Mouse (Mus musculus) ES-E14 (cell line): ENCODE measurements around the gene Clmn. TPM values are rescaled to one million over a fixed set of nuclear protein-coding genes. Genes with fewer than 3 reads are reported as not detected.

Source experiments
- DNase-seq: peaks from one replicate; pipeline ENCODE4 v3.0.0-alpha.2; 2013; ENCODE audit warnings: low read depth, low spot score
- H3K27ac ChIP-seq: 2 replicates; pipeline ENCODE4 v1.5.1; 2012; ENCODE audit warnings: low read depth, mild to moderate bottlenecking, low read length, moderate library complexity, mixed read lengths; ENCODE audit not compliant: poor library complexity, insufficient read depth, severe bottlenecking
- H3K36me3 ChIP-seq: 2 replicates; pipeline ENCODE4 v1.6.1; 2012; ENCODE audit warnings: mild to moderate bottlenecking, low read length, moderate library complexity, mixed read lengths; ENCODE audit not compliant: control insufficient read depth, poor library complexity, insufficient read depth, severe bottlenecking
- H3K4me1 ChIP-seq, 2 experiments: fragments of 150-350 bp in 1 of 2; sonication (generic) in 1 of 2; 2 replicates each; pipeline ENCODE4 v1.6.1; 2012; ENCODE audit warnings: low read length in 2 of 2, mild to moderate bottlenecking in 1 of 2, mixed read lengths in 1 of 2; ENCODE audit not compliant: control insufficient read depth in 2 of 2, insufficient read depth in 2 of 2, poor library complexity in 1 of 2
- H3K4me3 ChIP-seq, 2 experiments: fragments of 150-350 bp in 1 of 2; sonication (generic) in 1 of 2; 2 replicates each; pipeline ENCODE4 v1.5.1; 2012; ENCODE audit warnings: low read length in 2 of 2, low read depth in 1 of 2, mild to moderate bottlenecking in 1 of 2, mixed read lengths in 1 of 2; ENCODE audit not compliant: insufficient read depth in 1 of 2, poor library complexity in 1 of 2, severe bottlenecking in 1 of 2
- H3K9ac ChIP-seq: 2 replicates; pipeline ENCODE4 v1.6.1; 2012; ENCODE audit warnings: low read depth, mild to moderate bottlenecking, low read length, mixed read lengths; ENCODE audit not compliant: poor library complexity, insufficient read depth, severe bottlenecking
- H3K9me3 ChIP-seq: fragments of 150-350 bp; sonication (generic); 2 replicates; pipeline ENCODE4 v1.6.1; 2012; ENCODE audit warnings: low read depth, mild to moderate bottlenecking, low read length; ENCODE audit not compliant: control insufficient read depth, insufficient read depth
- CHD2 ChIP-seq: IDR thresholded peaks from 2 replicates; pipeline ENCODE4 v1.6.1; 2014; ENCODE audit warnings: mild to moderate bottlenecking, low read depth, low read length, inconsistent platforms
- HCFC1 ChIP-seq: IDR thresholded peaks from 2 replicates; pipeline ENCODE4 v1.6.1; 2012; ENCODE audit warnings: low read length, inconsistent platforms, borderline replicate concordance; ENCODE audit not compliant: insufficient read depth
- MAFK ChIP-seq: IDR thresholded peaks from 2 replicates; pipeline ENCODE4 v1.6.1; 2014; ENCODE audit warnings: mild to moderate bottlenecking, low read depth, low read length, inconsistent platforms; ENCODE audit not compliant: insufficient read depth
- ZC3H11A ChIP-seq: IDR thresholded peaks from 2 replicates; pipeline ENCODE4 v1.6.1; 2012; ENCODE audit warnings: low read depth, mild to moderate bottlenecking, inconsistent platforms, low read length, borderline replicate concordance
- ZNF384 ChIP-seq: IDR thresholded peaks from 2 replicates; pipeline ENCODE4 v1.6.1; 2012; ENCODE audit warnings: low read depth, low read length, inconsistent platforms
- in situ Hi-C, 2 experiments: fragments of 600-800 bp; cut with MboI; formaldehyde crosslinking; loops; one replicate each; pipeline ENCODE4 v1.15.1; 2025; ENCODE audit warnings: low sequenced_read_pairs in 2 of 2, inconsistent platforms in 1 of 2; ENCODE audit not compliant: unreplicated experiment in 2 of 2
- total RNA-seq: library from RNA; depleted of rRNA; stranded (reverse); fragments of 300-350 nt; gene quantifications from 2 replicates; pipeline ENCODE4 v1.2.3, GENCODE M21; 2012; rRNA removed

Gene Clmn
- total RNA-seq, 1 experiment, result 3.1 TPM

DNA sequence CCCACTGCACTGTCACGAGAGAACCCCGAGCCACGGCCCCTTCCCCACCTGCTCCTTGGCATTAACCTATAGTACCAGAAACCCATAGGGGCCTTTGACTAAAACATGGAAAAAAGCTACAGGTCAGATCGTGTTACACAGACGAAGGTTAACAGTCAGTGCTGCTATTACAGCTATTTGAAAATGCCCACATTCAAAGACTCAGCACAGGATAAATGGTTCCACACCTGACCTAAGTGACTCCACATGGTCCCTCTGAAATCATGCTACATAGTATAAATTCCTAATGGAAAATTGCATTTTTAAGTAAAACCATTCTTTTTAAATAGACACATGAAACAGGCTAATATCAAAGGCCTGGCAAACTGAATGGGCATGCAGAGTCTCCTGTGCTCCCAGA lies 148.5 kb downstream of the Clmn start:
- H3K9ac ChIP-seq, result no peak overlapping the region
- TF ChIP-seq HCFC1, result no peak
- no peak for TF ChIP-seq ZC3H11A
- TF ChIP-seq CHD2, result no peak
- no peak for TF ChIP-seq MAFK
- TF ChIP-seq ZNF384, result no peak
- H3K4me3 ChIP-seq, result no peak overlapping the region
- DNase-seq, result no peak
- in situ Hi-C loops, result no loop called here
- H3K27ac ChIP-seq, result no peak overlapping the region
- peaks cover 0 to 9% of the 10 kb centered on the region in 2 experiments; a peak in 1 of 4 replicates for H3K4me1 ChIP-seq
- H3K36me3 ChIP-seq, result peaks cover 23% of the 10 kb centered on the region
- H3K9me3 ChIP-seq, result no peaks in the 10 kb centered on the region

DNA sequence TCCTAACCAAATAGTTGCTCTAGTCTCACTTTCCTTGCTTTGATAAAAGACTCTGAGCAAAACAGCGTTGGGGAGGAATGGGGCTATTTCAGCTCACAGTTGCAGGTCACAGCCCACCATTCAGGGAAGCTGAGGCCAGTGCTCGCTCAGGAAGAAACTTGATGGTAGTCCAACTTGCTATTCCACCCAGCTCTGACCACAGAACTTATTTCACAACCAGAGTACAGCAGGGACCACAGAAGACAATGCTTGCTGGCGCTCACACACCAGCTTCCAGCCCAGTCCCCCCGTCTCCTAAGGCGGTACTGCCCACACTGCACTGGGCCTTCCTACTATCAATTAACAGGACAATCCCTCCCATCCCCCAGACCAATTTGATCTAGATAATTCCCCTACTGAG lies 149.4 kb downstream of the Clmn start:
- H3K36me3 ChIP-seq, result peaks cover 27% of the 10 kb centered on the region
- in situ Hi-C loops, result no loop called here
- no peak overlapping the region for H3K9ac ChIP-seq
- H3K4me1 ChIP-seq, result peaks cover 0 to 9% of the 10 kb centered on the region in 2 experiments; a peak in 1 of 4 replicates
- no peak for DNase-seq
- no peak overlapping the region for H3K4me3 ChIP-seq
- TF ChIP-seq ZC3H11A (no peak), ZNF384 (no peak), MAFK (no peak), CHD2 (no peak), HCFC1 (no peak)
- no peak overlapping the region for H3K27ac ChIP-seq
- no peaks in the 10 kb centered on the region for H3K9me3 ChIP-seq

Other genes starting within 250 kb of the Clmn start
- gene Dicer1, start 113.1 kb downstream of the Clmn start, total RNA-seq, result 45.7 and 51.9 TPM in 2 replicates
- gene Syne3, start 144.7 kb upstream of the Clmn start, total RNA-seq, result 1.5 and 2.4 TPM in 2 replicates
- 34.2 and 39.4 TPM in 2 replicates for gene Glrx5, start 167.6 kb upstream of the Clmn start, total RNA-seq